Mouse (Mus musculus) kidney, postnatal 14 days (tissue): ENCODE measurements around the gene Fam118b.

Source experiments
- DNase-seq: peaks from one replicate; pipeline ENCODE4 v3.0.0; 2022; ENCODE audit warnings: mixed read lengths

Gene Fam118b

GRCm38 (mm10) chr9:35192983-35193542, 74.5 kb downstream of the Fam118b start:
- DNase-seq, result no peak

GRCm38 (mm10) chr9:35188700-35189099, 78.9 kb downstream of the Fam118b start:
- DNase-seq, result peak; percentile 45

GRCm38 (mm10) chr9:35187351-35187903, 80.2 kb downstream of the Fam118b start:
- no peak for DNase-seq

DNA sequence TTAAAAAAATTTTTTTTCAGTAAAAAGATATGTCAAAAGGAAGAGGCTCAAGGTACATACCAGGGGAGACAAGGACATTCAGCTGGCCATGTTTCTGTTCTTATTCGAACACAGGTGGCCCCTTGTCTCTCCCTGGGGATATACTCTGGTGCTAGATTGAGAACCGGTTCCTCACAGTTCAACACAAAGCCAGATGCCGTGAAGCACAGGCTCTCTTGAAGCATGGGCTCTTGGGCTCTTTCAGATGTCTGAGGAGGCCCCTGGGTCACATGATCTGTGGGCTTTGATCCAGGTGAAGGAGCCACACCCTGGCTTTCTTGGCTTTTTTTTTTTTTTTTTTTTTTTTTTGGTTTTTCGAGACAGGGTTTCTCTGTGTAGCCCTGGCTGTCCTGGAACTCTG, 81.2 kb downstream of the Fam118b start:
- no peak for DNase-seq

DNA sequence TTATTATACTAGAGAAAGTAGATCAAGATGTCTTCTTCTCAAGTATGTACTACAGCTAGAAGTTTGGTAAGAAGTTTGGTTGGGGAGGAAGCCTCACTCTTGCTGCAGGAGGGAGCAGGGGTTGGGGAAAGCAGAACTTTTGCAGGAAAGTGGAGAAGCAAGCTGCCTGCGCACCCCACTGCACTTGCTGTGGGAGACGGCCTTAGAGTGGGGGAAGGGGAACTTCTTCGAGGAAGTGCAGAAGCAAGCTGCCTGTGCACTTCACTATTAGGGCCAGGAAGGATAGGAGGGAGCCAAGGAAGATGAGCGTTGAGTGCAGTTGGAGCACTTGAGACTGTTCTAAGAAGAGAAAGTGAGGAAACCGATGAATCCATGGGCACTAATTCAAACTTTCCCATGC, 84.2 kb downstream of the Fam118b start:
- DNase-seq, result no peak

- no peak for DNase-seq
These were observed 84.8 kb downstream of the Fam118b start for GRCm38 (mm10) chr9:35182832-35183231.

DNA sequence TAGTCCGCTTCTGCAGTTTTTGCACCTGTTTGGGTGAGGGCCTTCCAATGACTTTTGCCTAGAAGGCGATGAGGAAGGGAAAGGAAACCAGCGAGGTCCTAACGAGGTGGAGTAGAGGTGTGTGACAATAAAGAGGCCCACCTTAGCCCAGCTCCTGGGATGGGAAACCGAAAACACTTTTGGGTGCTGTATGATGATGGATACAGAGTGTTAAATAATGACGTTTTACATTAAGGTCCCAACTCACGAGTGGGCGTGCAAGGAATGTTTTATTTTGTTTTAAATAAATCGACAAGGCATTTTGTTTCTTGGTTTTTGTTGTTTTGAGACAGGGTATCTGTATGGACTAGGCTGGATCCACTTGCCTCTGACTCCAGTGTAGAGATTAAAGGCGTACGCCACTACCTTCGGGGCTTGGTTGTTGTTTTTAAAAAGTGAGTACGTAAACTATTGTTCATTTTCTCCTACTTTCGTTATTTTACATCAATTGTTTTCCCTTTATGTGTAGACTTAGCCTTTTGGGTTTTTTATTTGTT, 91.4 kb downstream of the Fam118b start:
- DNase-seq, result no peak

DNA sequence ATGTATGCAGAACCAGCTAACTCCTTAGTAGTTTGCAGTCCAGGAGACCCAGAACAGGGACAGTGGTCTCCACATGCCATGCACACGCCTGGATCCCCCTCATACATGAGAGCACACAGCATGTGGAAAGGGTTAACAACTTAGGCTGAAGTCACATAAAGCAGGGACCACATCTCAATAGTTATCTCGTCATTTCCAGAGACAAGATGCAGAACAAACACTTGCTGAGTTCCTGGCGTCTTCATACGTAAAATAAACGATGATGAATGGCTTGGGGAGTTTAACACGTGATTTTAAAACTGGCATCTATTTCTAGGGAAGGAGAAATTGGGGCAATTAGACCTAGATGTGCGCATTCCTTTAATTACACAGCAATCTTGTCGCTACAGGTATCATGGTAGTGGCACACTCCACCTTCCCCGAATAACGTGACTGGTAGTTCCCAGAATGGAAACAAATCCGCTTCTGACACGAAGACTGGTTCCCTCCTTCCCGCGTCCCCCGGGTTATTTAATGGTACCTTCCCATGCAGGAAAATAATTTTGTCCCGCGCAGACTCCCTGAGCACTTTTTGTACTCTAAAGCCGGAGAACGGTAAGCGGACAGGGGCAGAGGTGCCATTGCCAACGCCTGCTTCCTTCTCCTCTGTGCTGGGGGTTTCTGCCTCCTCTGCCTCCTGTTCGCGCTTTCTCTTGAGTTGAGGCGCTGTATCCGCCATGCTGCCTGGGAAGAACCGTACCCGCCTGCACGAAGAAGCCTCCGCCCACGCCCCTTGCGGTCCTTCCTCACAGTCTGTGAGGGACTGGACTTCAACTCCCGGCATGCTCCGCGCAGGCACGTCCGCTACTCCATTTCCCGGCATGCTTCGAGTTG, 92.1 kb downstream of the Fam118b start, which contains the start of gene Dcps:
Dcps (minus strand) TSS at position 811 of the 873 bp plus-strand sequence.
- peak; percentile 95 for DNase-seq

GRCm38 (mm10) chr9:35173331-35173730, 94.3 kb downstream of the Fam118b start:
- DNase-seq, result no peak

GRCm38 (mm10) chr9:35170071-35170470, 97.5 kb downstream of the Fam118b start:
- DNase-seq, result no peak
